Mouse (Mus musculus): ENCODE data around the gene Sbk3. TPM values are rescaled to one million over a fixed set of nuclear protein-coding genes. Genes with fewer than 3 reads are reported as not detected.

The Sbk3 gene
- total and polyA plus RNA-seq, 2 experiments from 2014 or later, result 0.76 TPM

- H3K4me1 ChIP-seq (ENCODE audit: insufficient read depth), result peaks cover 19% of the 10 kb centered on the region; the same call in 1 of the 2 replicates
- DNase-seq (no peak), ATAC-seq (no peak)
- H3K36me3 ChIP-seq (ENCODE audit: insufficient read depth), result no peaks in the 10 kb centered on the region
- H3K9me3 ChIP-seq (ENCODE audit: low read length), result no peaks in the 10 kb centered on the region
- no peak overlapping the region for H3K27ac ChIP-seq (ENCODE audit: low read depth, low read length)
- H3K4me2 ChIP-seq (ENCODE audit: low read depth), result no peak overlapping the region
- 85% methylated on average over 17 of the region's 17 CpGs for WGBS
- H3K4me3 ChIP-seq (ENCODE audit: low read depth, low read length), result no peak overlapping the region
- no peaks in the 10 kb centered on the region for H3K27me3 ChIP-seq (ENCODE audit: insufficient read depth, low read length)
- H3K9ac ChIP-seq, result no peak overlapping the region
- no peak for TF ChIP-seq CTCF (IDR thresholded peaks at IDR 0.05; ENCODE audit: low read depth)
Observed at GRCm38 (mm10) chr7:4928323-4928722, 42.6 kb downstream of the Sbk3 start.

GRCm38 (mm10) chr7:4927711-4928110, 43.3 kb downstream of the Sbk3 start:
- WGBS, result 72% methylated on average over 8 of the region's 8 CpGs
- no peaks in the 10 kb centered on the region for H3K36me3 ChIP-seq (ENCODE audit: insufficient read depth)

DNA sequence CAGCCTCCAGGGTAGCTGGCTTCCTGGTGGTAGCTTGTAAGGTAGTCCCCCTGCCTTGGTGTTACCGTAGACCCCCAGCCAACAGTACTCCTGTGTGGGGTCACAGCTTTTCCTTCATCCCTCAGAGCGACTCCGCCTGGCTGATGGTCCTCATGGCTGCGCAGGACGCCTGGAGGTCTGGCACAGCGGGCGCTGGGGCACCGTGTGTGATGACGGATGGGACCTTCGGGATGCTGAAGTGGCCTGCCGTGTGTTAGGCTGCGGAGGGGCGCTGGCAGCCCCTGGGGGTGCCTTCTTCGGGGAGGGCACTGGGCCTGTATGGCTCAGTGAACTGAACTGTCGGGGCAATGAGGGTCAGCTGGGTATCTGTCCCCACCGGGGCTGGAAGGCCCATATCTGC, 44.1 kb downstream of the Sbk3 start:
- Histone ChIP-seq H3K27ac (ENCODE audit: low read depth, low read length) (no peak overlapping the region), H3K9me3 (ENCODE audit: low read length) (no peaks in the 10 kb centered on the region), H3K4me3 (ENCODE audit: low read depth, low read length) (no peak overlapping the region), H3K27me3 (ENCODE audit: insufficient read depth, low read length) (no peaks in the 10 kb centered on the region), H3K4me1 (ENCODE audit: insufficient read depth) (peaks cover 25% of the 10 kb centered on the region; the same call in 1 of the 2 replicates), H3K9ac (no peak overlapping the region), H3K36me3 (ENCODE audit: insufficient read depth) (no peaks in the 10 kb centered on the region), H3K4me2 (ENCODE audit: low read depth) (no peak overlapping the region)
- TF ChIP-seq CTCF (IDR thresholded peaks at IDR 0.05; ENCODE audit: low read depth), result no peak
- DNase-seq, result no peak
- WGBS, result 83% methylated on average over 16 of the region's 16 CpGs
- no peak for ATAC-seq

More at GRCm38 (mm10) chr7:4927711-4928110, 43.3 kb downstream of the Sbk3 start:
- no peak for DNase-seq
- ATAC-seq, result no peak
- H3K4me3 ChIP-seq (ENCODE audit: low read depth, low read length), result no peak overlapping the region
- H3K4me1 ChIP-seq (ENCODE audit: insufficient read depth), result peaks cover 19% of the 10 kb centered on the region; the same call in 1 of the 2 replicates
- no peaks in the 10 kb centered on the region for H3K27me3 ChIP-seq (ENCODE audit: insufficient read depth, low read length)
- H3K9ac ChIP-seq, result no peak overlapping the region
- no peak for TF ChIP-seq CTCF (IDR thresholded peaks at IDR 0.05; ENCODE audit: low read depth)
- no peak overlapping the region for H3K27ac ChIP-seq (ENCODE audit: low read depth, low read length)
- no peak overlapping the region for H3K4me2 ChIP-seq (ENCODE audit: low read depth)
- no peaks in the 10 kb centered on the region for H3K9me3 ChIP-seq (ENCODE audit: low read length)

- Histone ChIP-seq H3K4me3 (ENCODE audit: low read depth, low read length) (no peak within 1 kb of the TSS), H3K4me2 (ENCODE audit: low read depth) (peak within 1 kb of the TSS; percentile 97), H3K4me1 (ENCODE audit: insufficient read depth) (peaks cover 28% of the 10 kb centered on the region; the same call in 1 of the 2 replicates), H3K9ac (peak within 1 kb of the TSS; percentile 33; the same call in 1 of the 2 replicates), H3K27me3 (ENCODE audit: insufficient read depth, low read length) (no peaks in the 10 kb centered on the region), H3K27ac (ENCODE audit: low read depth, low read length) (peak within 1 kb of the TSS; percentile 96; the same call in 1 of the 2 replicates), H3K36me3 (ENCODE audit: insufficient read depth) (peaks cover 6% of the 10 kb centered on the region), H3K9me3 (ENCODE audit: low read length) (no peaks in the 10 kb centered on the region)
- DNase-seq (no peak), ATAC-seq (no peak)
- 7% methylated on average over 6 of the region's 6 CpGs for WGBS
- no peak for TF ChIP-seq CTCF (IDR thresholded peaks at IDR 0.05; ENCODE audit: low read depth)
Observed at GRCm38 (mm10) chr7:4925441-4926381, 45.3 kb downstream of the Sbk3 start, which contains the start of gene Ssc5d. Gene Ssc5d, plus strand, starts transcription at chr7:4925785.

GRCm38 (mm10) chr7:4924891-4925301, 46.1 kb downstream of the Sbk3 start:
- peaks cover 14% of the 10 kb centered on the region for H3K36me3 ChIP-seq (ENCODE audit: insufficient read depth)
- DNase-seq (peak; percentile 42), ATAC-seq (no peak)
- no peak for TF ChIP-seq CTCF (IDR thresholded peaks at IDR 0.05; ENCODE audit: low read depth)
- H3K9me3 ChIP-seq (ENCODE audit: low read length), result no peaks in the 10 kb centered on the region
- H3K27ac ChIP-seq (ENCODE audit: low read depth, low read length), result peak overlapping the region; percentile 96; the same call in 1 of the 2 replicates
- H3K4me2 ChIP-seq (ENCODE audit: low read depth), result no peak overlapping the region
- H3K4me3 ChIP-seq (ENCODE audit: low read depth, low read length), result no peak overlapping the region
- H3K9ac ChIP-seq, result no peak overlapping the region
- WGBS, result 0% methylated on average over 3 of the region's 4 CpGs
- peaks cover 28% of the 10 kb centered on the region; the same call in 1 of the 2 replicates for H3K4me1 ChIP-seq (ENCODE audit: insufficient read depth)
- H3K27me3 ChIP-seq (ENCODE audit: insufficient read depth, low read length), result no peaks in the 10 kb centered on the region

DNA sequence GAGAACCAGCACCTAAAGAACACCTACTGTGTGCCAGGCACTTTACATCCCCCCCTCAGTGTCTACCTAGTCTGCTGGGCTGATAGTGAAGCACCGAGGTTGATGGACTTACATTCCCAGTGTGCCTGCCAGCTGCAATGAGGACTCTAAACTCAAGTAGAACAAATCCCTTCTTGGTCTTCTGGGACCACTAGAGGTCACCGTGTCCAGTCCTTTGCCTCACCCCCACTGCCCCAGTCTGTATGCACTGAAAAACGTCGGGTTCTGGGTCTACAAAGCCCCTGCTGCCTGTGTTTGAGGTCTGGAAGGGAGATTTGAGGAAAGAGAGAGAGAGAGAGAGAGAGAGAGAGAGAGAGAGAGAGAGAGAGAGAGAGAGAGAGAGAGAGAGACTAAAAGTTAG, 46.5 kb downstream of the Sbk3 start:
- H3K27me3 ChIP-seq (ENCODE audit: insufficient read depth, low read length), result no peaks in the 10 kb centered on the region
- TF ChIP-seq CTCF (IDR thresholded peaks at IDR 0.05; ENCODE audit: low read depth), result no peak
- peak overlapping the region; percentile 68 for H3K9ac ChIP-seq
- H3K36me3 ChIP-seq (ENCODE audit: insufficient read depth), result peaks cover 18% of the 10 kb centered on the region
- WGBS, result 1% methylated on average over 4 of the region's 4 CpGs
- H3K9me3 ChIP-seq (ENCODE audit: low read length), result no peaks in the 10 kb centered on the region
- DNase-seq (peak; percentile 41), ATAC-seq (no peak)
- H3K4me3 ChIP-seq (ENCODE audit: low read depth, low read length), result peak overlapping the region; percentile 53; the same call in 1 of the 2 replicates
- H3K4me1 ChIP-seq (ENCODE audit: insufficient read depth), result peaks cover 28% of the 10 kb centered on the region; the same call in 1 of the 2 replicates
- peak overlapping the region; percentile 97 for H3K4me2 ChIP-seq (ENCODE audit: low read depth)
- peak overlapping the region; percentile 96 for H3K27ac ChIP-seq (ENCODE audit: low read depth, low read length)
